Mouse (Mus musculus) midbrain, embryonic 11.5 days (tissue): ENCODE results near the gene Slc26a6. TPM values are rescaled to one million over a fixed set of nuclear protein-coding genes. Genes with fewer than 3 reads are reported as not detected.

Experiments
- microRNA-seq: library from miRNA; unstranded; fragments of <30 nt; microRNA quantifications from one replicate; pipeline ENCODE4, GENCODE M21; 2017
- polyA plus RNA-seq: library from polyadenylated mRNA; unstranded; fragments of >200 nt; fragmentation: Nextera tagmentation; extraction: Ambion mirVana; gene quantifications from 2 replicates; pipeline ENCODE4 v1.2.1, GENCODE M21; 2014

Slc26a6 gene
- polyA plus RNA-seq, 1 experiment from 2014 or later: 8.0 TPM

Small RNA genes within 50 kb of the gene (microRNA-seq; reads per million reads assigned to microRNA genes)
- gene Gm23156: not detected

Other genes with a start within 250 kb of the Slc26a6 start
- 46.9 and 50.9 TPM in 2 replicates for gene Arih2, start 203.9 kb upstream of the Slc26a6 start, polyA plus RNA-seq
- gene Slc25a20, start 191.2 kb upstream of the Slc26a6 start, polyA plus RNA-seq: 31.2 and 33.3 TPM in 2 replicates
- gene Prkar2a, start 164.0 kb upstream of the Slc26a6 start, polyA plus RNA-seq: 58.0 and 58.2 TPM in 2 replicates
- gene Ip6k2, start 69.5 kb upstream of the Slc26a6 start, polyA plus RNA-seq: 104 and 109 TPM in 2 replicates
- 8.3 and 9.2 TPM in 2 replicates for gene Nckipsd, start 44.9 kb upstream of the Slc26a6 start, polyA plus RNA-seq
- 5.4 and 6.4 TPM in 2 replicates for gene Celsr3, start 27.0 kb upstream of the Slc26a6 start, polyA plus RNA-seq
- not detected in 2 replicates for gene Tmem89, start 61.3 kb downstream of the Slc26a6 start, polyA plus RNA-seq
- 378 and 408 TPM in 2 replicates for gene Uqcrc1, start 83.3 kb downstream of the Slc26a6 start, polyA plus RNA-seq
- 1.1 and 2.2 TPM in 2 replicates for gene Col7a1, start 100.3 kb downstream of the Slc26a6 start, polyA plus RNA-seq
- gene Ucn2, start 132.7 kb downstream of the Slc26a6 start, polyA plus RNA-seq: 0.15 TPM in 1 of 2 replicates, not detected in the other
- 7.7 and 10.5 TPM in 2 replicates for gene Pfkfb4, start 138.5 kb downstream of the Slc26a6 start, polyA plus RNA-seq
- 27.1 and 29.9 TPM in 2 replicates for gene Shisa5, start 185.3 kb downstream of the Slc26a6 start, polyA plus RNA-seq
- 7.1 and 7.3 TPM in 2 replicates for gene Trex1, start 206.5 kb downstream of the Slc26a6 start, polyA plus RNA-seq
- gene Atrip, start 220.8 kb downstream of the Slc26a6 start, polyA plus RNA-seq: 21.7 and 25.0 TPM in 2 replicates
- 11.4 and 14.2 TPM in 2 replicates for gene Ccdc51, start 229.2 kb downstream of the Slc26a6 start, polyA plus RNA-seq
- 819 and 852 TPM in 2 replicates for gene Tma7, start 229.3 kb downstream of the Slc26a6 start, polyA plus RNA-seq
- 17.1 and 17.7 TPM in 2 replicates for gene Plxnb1, start 242.1 kb downstream of the Slc26a6 start, polyA plus RNA-seq